Mouse (Mus musculus) E14TG2a.4 (cell line): Measurements from ENCODE around the gene Sar1b.

Source experiments
- CTCF ChIP-seq: conservative IDR thresholded peaks from 2 replicates; pipeline ENCODE4 v1.5.1; 2014; ENCODE audit warnings: low read length
- NANOG ChIP-seq: IDR thresholded peaks from 2 replicates; pipeline ENCODE4 v1.6.1; 2014; ENCODE audit warnings: borderline replicate concordance, low read length, mixed read lengths
- POU5F1 ChIP-seq: IDR thresholded peaks from 2 replicates; pipeline ENCODE4 v1.6.1; 2014; ENCODE audit warnings: low read length, borderline replicate concordance

- TF ChIP-seq CTCF, result no peak
- no peak for TF ChIP-seq POU5F1
- no peak for TF ChIP-seq NANOG
Measured at GRCm38 (mm10) chr11:51777478-51777877, 14.0 kb downstream of the Sar1b start.
